Mouse (Mus musculus): Measurements from ENCODE around the gene Sez6l. TPM values are rescaled to one million over a fixed set of nuclear protein-coding genes. Genes with fewer than 3 reads are reported as not detected.
A peak's percentile ranks its signal among the peaks of the same experiment; 100 is the strongest.

Sez6l gene
- polyA plus RNA-seq, 1 experiment from 2014 or later, result 0.75 TPM

- Histone ChIP-seq H3K27me3 (replicated peaks; ENCODE audit: low read depth, poor library complexity, severe bottlenecking) (no peaks in the 10 kb centered on the region), H3K9me3 (no peaks in the 10 kb centered on the region), H3K36me3 (replicated peaks) (peaks cover 71% of the 10 kb centered on the region), H3K4me3 (no peak overlapping the region), H3K4me1 (peaks cover 12% of the 10 kb centered on the region), H3K27ac (replicated peaks) (no peak overlapping the region; the same call in 1 of the 2 replicates)
- 71% methylated on average over 17 of the region's 17 CpGs for WGBS
- DNase-seq (ENCODE audit: low spot score), result no peak
Measured at GRCm38 (mm10) chr5:112382641-112383330, 194.2 kb downstream of the Sez6l start.

- Histone ChIP-seq H3K27ac (replicated peaks) (peak overlapping the region; percentile 0; the same call in 1 of the 2 replicates), H3K36me3 (replicated peaks) (peaks cover 69% of the 10 kb centered on the region), H3K9me3 (no peaks in the 10 kb centered on the region), H3K4me1 (peaks cover 12% of the 10 kb centered on the region), H3K27me3 (replicated peaks; ENCODE audit: low read depth, poor library complexity, severe bottlenecking) (no peaks in the 10 kb centered on the region), H3K4me3 (no peak overlapping the region)
- no peak for DNase-seq (ENCODE audit: low spot score)
- WGBS, result 73% methylated on average over 9 of the region's 9 CpGs
Measured at GRCm38 (mm10) chr5:112382042-112382441, 194.9 kb downstream of the Sez6l start.

GRCm38 (mm10) chr5:112381154-112381553 is 195.8 kb downstream of the Sez6l start:
- H3K4me1 ChIP-seq, result peaks cover 12% of the 10 kb centered on the region
- peaks cover 67% of the 10 kb centered on the region for H3K36me3 ChIP-seq (replicated peaks)
- no peaks in the 10 kb centered on the region for H3K27me3 ChIP-seq (replicated peaks; ENCODE audit: low read depth, poor library complexity, severe bottlenecking)
- no peak overlapping the region for H3K27ac ChIP-seq (replicated peaks)
- 88% methylated on average over 11 of the region's 11 CpGs for whole genome bisulfite sequencing
- H3K4me3 ChIP-seq, result no peak overlapping the region
- no peak for DNase-seq (ENCODE audit: low spot score)
- no peaks in the 10 kb centered on the region for H3K9me3 ChIP-seq

GRCm38 (mm10) chr5:112378716-112379115 is 198.3 kb downstream of the Sez6l start:
- H3K27ac ChIP-seq (replicated peaks), result no peak overlapping the region
- peaks cover 68% of the 10 kb centered on the region for H3K36me3 ChIP-seq (replicated peaks)
- H3K27me3 ChIP-seq (replicated peaks; ENCODE audit: low read depth, poor library complexity, severe bottlenecking), result no peaks in the 10 kb centered on the region
- H3K4me3 ChIP-seq, result no peak overlapping the region
- no peaks in the 10 kb centered on the region for H3K9me3 ChIP-seq
- peaks cover 26% of the 10 kb centered on the region for H3K4me1 ChIP-seq
- no peak for DNase-seq (ENCODE audit: low spot score)
- 79% methylated on average over 6 of the region's 6 CpGs for WGBS

GRCm38 (mm10) chr5:112377380-112377779 is 199.6 kb downstream of the Sez6l start:
- Histone ChIP-seq H3K9me3 (no peaks in the 10 kb centered on the region), H3K36me3 (replicated peaks) (peaks cover 82% of the 10 kb centered on the region), H3K4me3 (no peak overlapping the region), H3K4me1 (peaks cover 22% of the 10 kb centered on the region), H3K27ac (replicated peaks) (no peak overlapping the region), H3K27me3 (replicated peaks; ENCODE audit: low read depth, poor library complexity, severe bottlenecking) (no peaks in the 10 kb centered on the region)
- no peak for DNase-seq (ENCODE audit: low spot score)
- 89% methylated on average over 1 of the region's 1 CpGs for WGBS

- Histone ChIP-seq H3K27me3 (replicated peaks; ENCODE audit: low read depth, poor library complexity, severe bottlenecking) (no peaks in the 10 kb centered on the region), H3K4me3 (no peak overlapping the region), H3K9me3 (no peaks in the 10 kb centered on the region), H3K4me1 (peaks cover 25% of the 10 kb centered on the region), H3K36me3 (replicated peaks) (peaks cover 90% of the 10 kb centered on the region), H3K27ac (replicated peaks) (no peak overlapping the region)
- 87% methylated on average over 4 of the region's 4 CpGs for WGBS
- DNase-seq (ENCODE audit: low spot score), result no peak
Measured at GRCm38 (mm10) chr5:112376111-112376510, 200.9 kb downstream of the Sez6l start.

GRCm38 (mm10) chr5:112371933-112372332 is 205.1 kb downstream of the Sez6l start:
- Histone ChIP-seq H3K27ac (replicated peaks) (peak overlapping the region; percentile 48; the same call in 1 of the 2 replicates), H3K27me3 (replicated peaks; ENCODE audit: low read depth, poor library complexity, severe bottlenecking) (no peaks in the 10 kb centered on the region), H3K36me3 (replicated peaks) (peaks cover 97% of the 10 kb centered on the region), H3K9me3 (no peaks in the 10 kb centered on the region), H3K4me3 (no peak overlapping the region), H3K4me1 (peaks cover 25% of the 10 kb centered on the region)
- DNase-seq (ENCODE audit: low spot score), result no peak
- WGBS, result 50% methylated on average over 7 of the region's 7 CpGs

GRCm38 (mm10) chr5:112370236-112370813 is 206.7 kb downstream of the Sez6l start:
- H3K36me3 ChIP-seq (replicated peaks), result peaks cover 96% of the 10 kb centered on the region
- peaks cover 18% of the 10 kb centered on the region for H3K4me1 ChIP-seq
- no peak for DNase-seq (ENCODE audit: low spot score)
- H3K27me3 ChIP-seq (replicated peaks; ENCODE audit: low read depth, poor library complexity, severe bottlenecking), result no peaks in the 10 kb centered on the region
- no peaks in the 10 kb centered on the region for H3K9me3 ChIP-seq
- WGBS, result 90% methylated on average over 12 of the region's 12 CpGs
- no peak overlapping the region for H3K4me3 ChIP-seq
- 0 out of 2 replicates have a peak overlapping the region, but pooled peaks have one; percentile 4 for H3K27ac ChIP-seq (replicated peaks)

GRCm38 (mm10) chr5:112369326-112369725 is 207.7 kb downstream of the Sez6l start:
- Histone ChIP-seq H3K4me1 (peaks cover 17% of the 10 kb centered on the region), H3K9me3 (no peaks in the 10 kb centered on the region), H3K27ac (replicated peaks) (no peak overlapping the region), H3K36me3 (replicated peaks) (peaks cover 96% of the 10 kb centered on the region), H3K27me3 (replicated peaks; ENCODE audit: low read depth, poor library complexity, severe bottlenecking) (no peaks in the 10 kb centered on the region), H3K4me3 (no peak overlapping the region)
- DNase-seq (ENCODE audit: low spot score), result no peak
- 90% methylated on average over 13 of the region's 13 CpGs for WGBS

Other genes starting within 250 kb of the Sez6l start
- 48.2 and 51.6 TPM in 2 replicates for gene Srrd, start 234.1 kb downstream of the Sez6l start, polyA plus RNA-seq (2016; fragmentation: Nextera tagmentation; extraction: Ambion mirVana)
- 36.1 and 36.9 TPM in 2 replicates for gene Hps4, start 234.1 kb downstream of the Sez6l start, polyA plus RNA-seq (2016; fragmentation: Nextera tagmentation; extraction: Ambion mirVana)
- gene Gm6583, start 221.2 kb downstream of the Sez6l start, polyA plus RNA-seq (2016; fragmentation: Nextera tagmentation; extraction: Ambion mirVana), result 0.28 and 0.30 TPM in 2 replicates
- gene Asphd2, start 182.3 kb downstream of the Sez6l start, polyA plus RNA-seq (2016; fragmentation: Nextera tagmentation; extraction: Ambion mirVana), result 23.7 and 27.3 TPM in 2 replicates
- gene Gm6588, start 127.8 kb downstream of the Sez6l start, polyA plus RNA-seq (2016; fragmentation: Nextera tagmentation; extraction: Ambion mirVana), result not detected in 2 replicates

All from embryonic facial prominence, embryonic 10.5 days (tissue).